Mouse (Mus musculus): ENCODE results near the gene Zfp281. TPM values are rescaled to one million over a fixed set of nuclear protein-coding genes. Genes with fewer than 3 reads are reported as not detected.

Zfp281 gene
- polyA plus RNA-seq, 1 experiment from 2014 or later: 32.4 TPM

GRCm38 (mm10) chr1:136600647-136601345, 23.9 kb upstream of the Zfp281 start:
- 90% methylated on average over 9 of the region's 9 CpGs for WGBS
- H3K9me3 ChIP-seq (replicated peaks): no peaks in the 10 kb centered on the region
- no peak for DNase-seq (ENCODE audit: low spot score)
- H3K36me3 ChIP-seq: no peaks in the 10 kb centered on the region
- no peaks in the 10 kb centered on the region for H3K4me1 ChIP-seq
- no peak overlapping the region for H3K27ac ChIP-seq
- no peak overlapping the region for H3K4me3 ChIP-seq
- no peaks in the 10 kb centered on the region for H3K27me3 ChIP-seq (ENCODE audit: low read depth, poor library complexity, severe bottlenecking)

- H3K27ac ChIP-seq: no peak overlapping the region
- WGBS: 94% methylated on average over 10 of the region's 10 CpGs
- no peak for DNase-seq (ENCODE audit: low spot score)
Measured at GRCm38 (mm10) chr1:136601346-136601888, 23.3 kb upstream of the Zfp281 start.

DNA sequence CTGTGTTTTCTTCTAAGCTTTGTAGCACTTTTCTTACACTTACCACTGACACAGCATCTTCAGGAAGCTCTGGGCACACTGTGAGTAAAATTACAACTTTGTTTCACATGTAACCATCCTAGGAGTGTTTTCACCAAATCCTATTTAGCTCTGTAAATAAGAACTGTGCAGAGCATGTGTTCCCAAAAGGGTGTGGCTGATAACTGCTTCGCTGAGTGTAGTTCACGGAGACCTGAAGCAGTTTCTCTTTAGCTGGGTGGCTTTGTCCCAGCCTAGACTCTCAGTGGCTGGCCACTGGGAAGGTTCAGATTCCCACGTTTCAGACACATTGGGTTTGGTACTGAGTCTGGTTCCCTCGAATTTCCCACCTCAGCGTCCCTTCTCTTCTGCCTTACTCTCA, 22.4 kb upstream of the Zfp281 start:
- WGBS: 83% methylated on average over 5 of the region's 5 CpGs
- H3K4me1 ChIP-seq: no peaks in the 10 kb centered on the region
- no peak overlapping the region for H3K4me3 ChIP-seq
- no peaks in the 10 kb centered on the region for H3K36me3 ChIP-seq
- no peak overlapping the region for H3K27ac ChIP-seq
- H3K27me3 ChIP-seq (ENCODE audit: low read depth, poor library complexity, severe bottlenecking): no peaks in the 10 kb centered on the region
- DNase-seq (ENCODE audit: low spot score): no peak
- no peaks in the 10 kb centered on the region for H3K9me3 ChIP-seq (replicated peaks)

More at GRCm38 (mm10) chr1:136601346-136601888, 23.3 kb upstream of the Zfp281 start:
- H3K4me1 ChIP-seq: no peaks in the 10 kb centered on the region
- no peak overlapping the region for H3K4me3 ChIP-seq
- H3K9me3 ChIP-seq (replicated peaks): no peaks in the 10 kb centered on the region
- no peaks in the 10 kb centered on the region for H3K36me3 ChIP-seq
- no peaks in the 10 kb centered on the region for H3K27me3 ChIP-seq (ENCODE audit: low read depth, poor library complexity, severe bottlenecking)

DNA sequence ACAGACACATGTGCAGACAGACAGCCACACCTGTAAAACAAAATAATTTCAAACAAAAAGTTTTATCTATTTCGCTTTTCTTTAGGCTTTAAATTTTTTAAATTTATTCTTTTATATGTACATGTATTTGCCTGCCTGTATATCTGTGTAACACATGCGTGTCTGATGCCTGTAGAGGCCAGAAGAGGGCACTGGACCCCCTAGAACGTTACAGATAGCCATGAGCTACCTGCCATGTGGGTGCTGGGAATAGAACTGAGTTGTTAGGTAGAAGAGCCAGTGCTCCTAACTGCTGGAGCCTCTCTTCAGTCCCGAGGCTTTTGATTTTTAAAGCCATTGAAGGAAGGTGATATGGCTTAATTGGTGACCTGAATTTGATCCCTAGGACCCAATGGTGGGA, 20.5 kb upstream of the Zfp281 start:
- H3K36me3 ChIP-seq: no peaks in the 10 kb centered on the region
- no peak for DNase-seq (ENCODE audit: low spot score)
- no peak overlapping the region for H3K4me3 ChIP-seq
- H3K4me1 ChIP-seq: no peaks in the 10 kb centered on the region
- no peak overlapping the region for H3K27ac ChIP-seq
- no peaks in the 10 kb centered on the region for H3K9me3 ChIP-seq (replicated peaks)
- H3K27me3 ChIP-seq (ENCODE audit: low read depth, poor library complexity, severe bottlenecking): no peaks in the 10 kb centered on the region
- 82% methylated on average over 4 of the region's 4 CpGs for WGBS

GRCm38 (mm10) chr1:136605790-136606189, 18.9 kb upstream of the Zfp281 start:
- H3K4me3 ChIP-seq: no peak overlapping the region
- no peak for DNase-seq (ENCODE audit: low spot score)
- H3K9me3 ChIP-seq (replicated peaks): no peaks in the 10 kb centered on the region
- no peak overlapping the region for H3K27ac ChIP-seq
- no peaks in the 10 kb centered on the region for H3K4me1 ChIP-seq
- no peaks in the 10 kb centered on the region for H3K27me3 ChIP-seq (ENCODE audit: low read depth, poor library complexity, severe bottlenecking)
- no peaks in the 10 kb centered on the region for H3K36me3 ChIP-seq
- WGBS: 81% methylated on average over 9 of the region's 9 CpGs

- H3K27me3 ChIP-seq (ENCODE audit: low read depth, poor library complexity, severe bottlenecking): no peaks in the 10 kb centered on the region
- H3K36me3 ChIP-seq: no peaks in the 10 kb centered on the region
- no peak for DNase-seq (ENCODE audit: low spot score)
- no peaks in the 10 kb centered on the region for H3K9me3 ChIP-seq (replicated peaks)
- no peaks in the 10 kb centered on the region for H3K4me1 ChIP-seq
- H3K4me3 ChIP-seq: no peak overlapping the region
- H3K27ac ChIP-seq: no peak overlapping the region
- WGBS: 90% methylated on average over 4 of the region's 4 CpGs
Measured at GRCm38 (mm10) chr1:136606278-136606677, 18.4 kb upstream of the Zfp281 start.

DNA sequence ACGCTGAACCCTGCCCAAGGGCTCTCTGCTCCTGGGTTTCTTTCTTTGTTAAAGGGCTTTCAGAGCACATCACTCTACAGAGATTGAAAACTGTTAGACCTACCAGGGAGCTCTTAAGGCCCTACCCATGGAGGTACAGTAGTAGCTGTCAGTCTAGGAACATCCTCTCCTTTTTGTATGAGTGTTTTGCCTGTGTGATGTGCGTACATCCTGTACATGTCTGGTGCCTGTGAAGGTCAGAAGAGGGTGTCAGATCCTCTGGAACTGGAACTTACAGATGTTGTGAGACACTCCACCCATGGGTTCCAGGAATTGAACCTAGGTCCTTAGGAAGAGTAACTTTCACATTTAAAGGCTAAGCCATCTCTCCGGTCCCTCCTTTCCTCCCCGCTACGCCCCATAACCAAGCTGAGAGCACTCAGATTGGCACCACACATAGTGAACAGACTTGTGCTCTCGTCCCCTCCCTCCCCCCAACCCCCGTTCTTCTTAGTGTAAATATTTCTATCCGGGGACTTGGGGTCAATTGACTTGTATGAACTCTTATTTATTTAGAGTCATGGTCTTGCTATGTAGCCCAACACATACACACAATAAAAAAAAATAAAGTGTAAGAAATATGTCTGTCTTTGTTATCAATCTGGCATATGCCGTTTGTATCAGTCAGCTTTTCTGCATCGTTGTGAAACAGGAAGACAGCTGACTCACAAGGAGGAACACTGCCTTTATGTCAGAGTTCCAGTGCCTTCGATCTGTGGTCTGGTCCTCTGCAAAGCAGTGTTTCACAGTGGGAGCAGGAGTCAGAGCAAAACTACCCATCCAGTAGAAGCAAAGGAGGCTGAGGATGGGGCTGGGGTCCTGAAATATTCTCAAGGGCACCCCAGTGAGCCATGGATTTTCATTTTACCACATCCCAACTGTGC, 16.1 kb upstream of the Zfp281 start:
- Histone ChIP-seq H3K4me1 (no peaks in the 10 kb centered on the region), H3K27ac (no peak overlapping the region), H3K4me3 (no peak overlapping the region), H3K27me3 (ENCODE audit: low read depth, poor library complexity, severe bottlenecking) (no peaks in the 10 kb centered on the region), H3K36me3 (no peaks in the 10 kb centered on the region), H3K9me3 (replicated peaks) (no peaks in the 10 kb centered on the region)
- no peak for DNase-seq (ENCODE audit: low spot score)
- 84% methylated on average over 11 of the region's 11 CpGs for WGBS

- 87% methylated on average over 9 of the region's 9 CpGs for WGBS
- DNase-seq (ENCODE audit: low spot score): no peak
- Histone ChIP-seq H3K36me3 (no peaks in the 10 kb centered on the region), H3K4me3 (no peak overlapping the region), H3K4me1 (no peaks in the 10 kb centered on the region), H3K27me3 (ENCODE audit: low read depth, poor library complexity, severe bottlenecking) (no peaks in the 10 kb centered on the region), H3K27ac (no peak overlapping the region), H3K9me3 (replicated peaks) (no peaks in the 10 kb centered on the region)
Measured at GRCm38 (mm10) chr1:136611803-136612202, 12.9 kb upstream of the Zfp281 start.

DNA sequence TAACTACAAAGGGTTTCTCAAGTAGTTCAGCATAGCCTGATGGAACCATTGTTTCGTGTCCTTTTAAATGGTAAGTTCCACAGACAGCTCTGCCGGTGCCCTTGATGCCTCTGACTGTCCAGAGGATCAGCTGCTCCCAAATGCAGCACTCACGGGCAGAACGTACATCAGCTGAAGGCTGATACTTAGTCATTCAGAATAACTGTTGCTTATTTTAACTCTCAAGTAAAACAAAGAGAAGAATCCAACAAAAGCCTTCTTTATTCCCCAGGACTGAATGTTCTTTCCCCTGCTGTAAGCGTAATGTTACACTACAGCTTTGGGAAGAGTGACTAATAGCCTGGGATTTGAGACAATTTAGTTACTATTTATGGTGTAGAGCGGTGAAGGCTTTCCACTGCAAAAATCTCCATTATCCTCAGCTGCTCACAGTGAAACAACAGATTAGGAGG, 11.4 kb upstream of the Zfp281 start:
- DNase-seq (ENCODE audit: low spot score): no peak
- 0 out of 2 replicates have a peak, but pooled peaks cover 5% of the 10 kb centered on the region for H3K4me1 ChIP-seq
- 82% methylated on average over 6 of the region's 6 CpGs for WGBS
- H3K4me3 ChIP-seq: no peak overlapping the region
- no peak overlapping the region for H3K27ac ChIP-seq
- no peaks in the 10 kb centered on the region for H3K9me3 ChIP-seq (replicated peaks)
- no peaks in the 10 kb centered on the region for H3K36me3 ChIP-seq
- H3K27me3 ChIP-seq (ENCODE audit: low read depth, poor library complexity, severe bottlenecking): no peaks in the 10 kb centered on the region

DNA sequence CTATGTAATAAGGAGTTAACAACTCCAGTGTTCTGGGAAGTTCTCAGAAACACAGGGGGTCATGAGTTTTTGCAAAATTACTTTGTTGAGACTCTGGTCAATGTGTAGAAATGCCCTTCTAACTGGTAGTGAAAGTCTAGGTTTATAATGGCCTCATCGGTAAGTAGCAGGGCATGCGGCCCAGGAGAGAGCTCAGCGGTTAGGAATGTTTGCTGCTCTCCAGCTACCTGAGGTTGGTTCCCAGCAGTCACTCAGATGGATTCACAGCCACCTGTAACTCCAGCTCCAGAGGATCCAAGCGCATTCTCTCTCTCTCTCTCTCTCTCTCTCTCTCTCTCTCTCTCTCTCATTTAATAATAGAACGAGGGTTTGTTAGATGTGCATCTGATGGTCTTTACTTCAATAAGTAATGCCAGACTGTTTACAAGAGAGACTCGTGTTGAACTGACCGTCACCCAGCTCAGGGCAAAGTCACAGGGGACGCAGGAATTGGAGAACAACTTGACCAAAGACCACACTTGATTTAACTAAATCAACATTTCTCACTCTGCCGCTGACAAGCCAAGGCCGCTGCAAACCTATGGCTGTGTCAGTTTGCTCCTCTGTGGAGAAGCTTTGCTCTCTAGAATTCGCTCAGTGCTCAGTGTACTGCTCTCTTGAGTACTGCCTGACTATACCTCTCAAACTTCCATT, 9.8 kb upstream of the Zfp281 start:
- DNase-seq (ENCODE audit: low spot score): no peak
- WGBS: 89% methylated on average over 11 of the region's 11 CpGs
- Histone ChIP-seq H3K9me3 (replicated peaks) (no peaks in the 10 kb centered on the region), H3K4me3 (no peak overlapping the region), H3K36me3 (no peaks in the 10 kb centered on the region), H3K27me3 (ENCODE audit: low read depth, poor library complexity, severe bottlenecking) (no peaks in the 10 kb centered on the region), H3K4me1 (0 out of 2 replicates have a peak, but pooled peaks cover 5% of the 10 kb centered on the region), H3K27ac (no peak overlapping the region)

DNA sequence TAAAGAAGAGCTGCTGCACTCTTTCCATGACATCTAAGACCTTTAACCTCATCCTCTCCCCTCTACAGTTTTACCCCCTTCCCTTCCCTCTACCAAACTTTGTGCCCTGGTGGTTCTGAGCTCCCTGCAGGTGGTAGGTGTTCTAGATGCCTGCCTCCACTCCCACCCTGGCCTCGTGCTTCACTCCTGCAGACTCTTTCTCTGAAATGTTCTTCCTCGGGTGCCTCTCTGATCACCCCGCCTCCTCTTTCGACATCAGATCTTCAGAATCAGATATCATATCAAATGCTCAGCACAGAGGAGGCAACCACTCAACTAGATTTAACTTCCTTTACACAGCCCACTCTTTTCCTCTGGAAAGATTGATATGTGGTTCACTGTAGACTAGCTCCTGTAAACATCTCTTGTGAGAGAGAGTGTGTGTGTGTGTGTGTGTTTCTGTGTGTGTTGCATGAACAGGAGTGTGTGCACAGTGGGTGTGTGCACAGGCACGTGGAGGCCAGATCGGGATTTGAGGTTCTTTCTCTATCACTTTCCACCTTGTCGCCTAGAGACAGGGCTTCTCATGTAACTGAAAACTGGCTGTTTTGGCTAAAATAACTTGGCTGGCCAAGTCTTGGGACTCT, 7.4 kb upstream of the Zfp281 start:
- WGBS: 85% methylated on average over 7 of the region's 7 CpGs

GRCm38 (mm10) chr1:136618570-136618969, 6.1 kb upstream of the Zfp281 start:
- DNase-seq (ENCODE audit: low spot score): no peak
- 83% methylated on average over 1 of the region's 1 CpGs for WGBS
- H3K4me1 ChIP-seq: 0 out of 2 replicates have a peak, but pooled peaks cover 5% of the 10 kb centered on the region
- no peak overlapping the region for H3K4me3 ChIP-seq
- no peak overlapping the region for H3K27ac ChIP-seq
- H3K36me3 ChIP-seq: no peaks in the 10 kb centered on the region
- no peaks in the 10 kb centered on the region for H3K27me3 ChIP-seq (ENCODE audit: low read depth, poor library complexity, severe bottlenecking)
- H3K9me3 ChIP-seq (replicated peaks): no peaks in the 10 kb centered on the region

More for the DNA sequence above, 7.4 kb upstream of the Zfp281 start:
- Histone ChIP-seq H3K27me3 (ENCODE audit: low read depth, poor library complexity, severe bottlenecking) (no peaks in the 10 kb centered on the region), H3K4me1 (0 out of 2 replicates have a peak, but pooled peaks cover 5% of the 10 kb centered on the region), H3K9me3 (replicated peaks) (no peaks in the 10 kb centered on the region), H3K4me3 (no peak overlapping the region), H3K36me3 (no peaks in the 10 kb centered on the region), H3K27ac (no peak overlapping the region)
- no peak for DNase-seq (ENCODE audit: low spot score)

Measured in limb, embryonic 10.5 days (tissue).